Mouse (Mus musculus) midbrain, embryonic 16.5 days (tissue): ENCODE results near the gene Tor4a. TPM values are rescaled to one million over a fixed set of nuclear protein-coding genes. Genes with fewer than 3 reads are reported as not detected.

ENCODE experiments used
- ATAC-seq: fragments of 200-750 bp; cut with Nextera tagmentation; 2 replicates; pipeline ENCODE4 v1.8.0; 2017; ENCODE audit warnings: moderate TSS enrichment
- H3K27ac ChIP-seq: fragments of 300-500 bp; sonication (generic); 2 replicates; pipeline ENCODE4 v1.5.1; 2014; ENCODE audit warnings: mild to moderate bottlenecking, low read length, mixed read lengths
- H3K27me3 ChIP-seq: fragments of 300-500 bp; sonication (generic); 2 replicates; pipeline ENCODE4 v1.6.1; 2014; ENCODE audit warnings: low read depth, low read length, mixed read lengths; ENCODE audit not compliant: control insufficient read depth, insufficient read depth
- H3K36me3 ChIP-seq: fragments of 300-500 bp; sonication (generic); 2 replicates; pipeline ENCODE4 v1.6.1; 2014; ENCODE audit warnings: mild to moderate bottlenecking, low read length, moderate library complexity, mixed read lengths; ENCODE audit not compliant: control insufficient read depth, insufficient read depth
- H3K4me1 ChIP-seq: fragments of 300-500 bp; sonication (generic); 2 replicates; pipeline ENCODE4 v1.6.1; 2014; ENCODE audit warnings: mild to moderate bottlenecking, low read length, mixed read lengths; ENCODE audit not compliant: control insufficient read depth, insufficient read depth
- H3K4me2 ChIP-seq: fragments of 300-500 bp; sonication (generic); 2 replicates; pipeline ENCODE4 v1.6.1; 2014; ENCODE audit warnings: mild to moderate bottlenecking, low read length, mixed read lengths
- H3K4me3 ChIP-seq: fragments of 300-500 bp; sonication (generic); 2 replicates; pipeline ENCODE4 v1.5.1; 2014; ENCODE audit warnings: low read depth, mild to moderate bottlenecking, low read length, moderate library complexity, mixed read lengths
- H3K9ac ChIP-seq: fragments of 300-500 bp; sonication (generic); 2 replicates; pipeline ENCODE4 v1.6.1; 2014; ENCODE audit warnings: low read depth, low read length, mixed read lengths
- H3K9me3 ChIP-seq: fragments of 300-500 bp; sonication (generic); replicated peaks from 2 replicates; pipeline ENCODE4 v1.6.1; 2014; ENCODE audit warnings: mild to moderate bottlenecking, low read length, mixed read lengths; ENCODE audit not compliant: control insufficient read depth, poor library complexity, severe bottlenecking
- WGBS: fragments of 180-500 bp; shearing (Covaris S2); extraction: QIAGEN DNeasy Blood & Tissue Kit; methylation state at CpG from one replicate; pipeline ENCODE4 v1.1.7; 2014; 5-methylcytosine and 5-hydroxymethylcytosine counted together
- polyA plus RNA-seq: library from polyadenylated mRNA; unstranded; fragments of >200 nt; fragmentation: Nextera tagmentation; extraction: Ambion mirVana; gene quantifications from 2 replicates; pipeline ENCODE4 v1.2.1, GENCODE M21; 2015

The Tor4a gene
- polyA plus RNA-seq, 1 experiment from 2014 or later, result 1.2 TPM

DNA sequence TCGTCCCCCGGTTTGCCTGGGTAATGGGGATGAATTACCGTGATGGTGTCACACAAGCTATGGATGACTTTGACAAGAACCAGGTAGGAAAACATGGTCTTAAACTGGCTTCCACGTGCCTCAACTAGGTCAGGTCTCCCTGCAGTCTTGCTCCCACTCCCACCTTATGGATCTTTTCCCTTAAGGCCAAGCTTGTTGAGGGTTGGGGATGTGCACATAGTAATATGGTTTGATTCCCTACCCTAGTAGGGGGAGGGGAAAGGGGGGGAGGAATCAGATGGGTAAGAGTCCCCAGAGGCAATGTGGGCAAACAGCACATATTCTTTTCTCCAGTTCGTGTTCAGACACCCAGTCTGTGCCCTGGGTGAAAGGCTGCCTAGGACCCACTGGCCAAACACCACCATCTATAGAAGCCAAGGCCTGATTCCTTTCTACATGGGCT lies 24.7 kb upstream of the Tor4a start:
- H3K4me3 ChIP-seq, result no peak overlapping the region
- H3K4me2 ChIP-seq, result no peak overlapping the region
- whole genome bisulfite sequencing, result 75% methylated on average over 5 of the region's 5 CpGs
- H3K36me3 ChIP-seq, result no peaks in the 10 kb centered on the region
- H3K9ac ChIP-seq, result no peak overlapping the region
- H3K9me3 ChIP-seq, result no peaks in the 10 kb centered on the region
- ATAC-seq, result no peak
- no peaks in the 10 kb centered on the region for H3K27me3 ChIP-seq
- H3K27ac ChIP-seq, result no peak overlapping the region
- peaks cover 11% of the 10 kb centered on the region for H3K4me1 ChIP-seq

DNA sequence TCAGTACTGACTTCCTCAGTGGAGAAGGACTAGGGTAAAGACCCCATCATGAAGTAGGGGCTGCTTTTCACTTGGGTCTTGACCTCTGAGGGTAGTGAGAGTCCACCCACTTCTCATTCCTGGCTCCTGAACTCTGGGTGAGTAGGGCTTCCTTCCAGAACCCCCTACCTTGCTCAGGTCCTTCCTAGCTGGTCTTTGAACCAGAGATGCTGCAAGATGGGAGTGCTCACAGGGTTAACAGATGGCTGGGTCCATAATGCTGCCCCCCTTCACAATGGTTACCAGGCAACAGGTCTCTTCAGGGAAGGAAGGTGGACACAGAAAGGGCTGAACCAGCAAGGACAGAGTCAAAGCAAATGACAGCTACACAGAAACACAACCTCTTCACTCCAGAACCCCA lies 21.8 kb upstream of the Tor4a start, which contains the start of gene Fam166a:
Fam166a (plus strand) TSS at position 301 of the 400 bp plus-strand sequence.
- no peaks in the 10 kb centered on the region for H3K27me3 ChIP-seq
- no peak within 1 kb of the TSS for H3K4me3 ChIP-seq
- ATAC-seq, result no peak
- H3K27ac ChIP-seq, result no peak within 1 kb of the TSS
- no peaks in the 10 kb centered on the region for H3K36me3 ChIP-seq
- H3K4me1 ChIP-seq, result peaks cover 3% of the 10 kb centered on the region
- no peaks in the 10 kb centered on the region for H3K9me3 ChIP-seq
- H3K4me2 ChIP-seq, result no peak within 1 kb of the TSS
- no peak within 1 kb of the TSS for H3K9ac ChIP-seq

DNA sequence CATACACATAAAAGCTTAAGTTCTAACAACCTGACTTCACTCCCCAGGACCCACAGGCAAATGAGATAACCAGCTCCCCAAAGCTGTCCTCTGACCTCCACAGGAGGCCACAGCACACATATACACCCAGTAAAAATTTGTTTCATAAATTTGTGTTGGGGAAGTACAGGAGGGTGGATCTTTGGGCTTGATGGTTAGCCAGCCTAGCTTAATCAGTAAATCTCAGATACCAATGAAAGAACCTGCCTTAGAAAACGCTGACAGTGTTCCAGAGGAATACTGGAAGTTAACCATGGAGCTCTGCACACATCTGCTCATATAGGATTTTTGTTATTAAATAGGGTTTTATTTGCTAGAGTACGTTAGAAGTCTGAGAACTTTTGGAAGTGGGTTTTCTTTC lies 21.0 kb upstream of the Tor4a start:
- Histone ChIP-seq H3K4me1 (no peaks in the 10 kb centered on the region), H3K9me3 (no peaks in the 10 kb centered on the region), H3K9ac (no peak overlapping the region), H3K36me3 (no peaks in the 10 kb centered on the region), H3K4me3 (no peak overlapping the region), H3K27me3 (no peaks in the 10 kb centered on the region), H3K4me2 (no peak overlapping the region), H3K27ac (no peak overlapping the region)
- 71% methylated on average over 2 of the region's 2 CpGs for WGBS
- no peak for ATAC-seq

DNA sequence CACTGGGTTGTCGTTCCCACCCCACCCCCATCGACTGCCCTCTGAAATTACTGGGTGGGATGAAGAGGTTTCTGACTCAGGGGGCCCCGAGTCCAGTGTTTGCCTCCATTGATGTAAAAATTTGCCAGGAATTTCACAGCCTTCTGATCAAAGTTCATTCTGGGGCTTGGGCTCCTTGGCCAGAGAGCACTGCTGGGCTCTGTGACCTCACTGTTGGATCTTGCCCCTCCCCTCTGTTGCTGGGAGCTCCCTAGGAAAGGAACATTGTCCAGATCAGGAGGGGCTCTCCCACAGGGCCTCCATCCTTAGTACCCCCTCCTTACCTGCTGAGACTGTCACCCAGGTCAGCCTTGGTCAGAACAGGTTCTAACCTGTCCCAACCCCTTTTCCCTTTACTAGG lies 17.8 kb upstream of the Tor4a start, which contains the start of gene Stpg3:
Stpg3 (minus strand) TSS at position 194 of the 400 bp plus-strand sequence.
- Histone ChIP-seq H3K27me3 (no peaks in the 10 kb centered on the region), H3K27ac (no peak within 1 kb of the TSS), H3K4me3 (no peak within 1 kb of the TSS), H3K36me3 (no peaks in the 10 kb centered on the region), H3K9ac (no peak within 1 kb of the TSS), H3K4me2 (no peak within 1 kb of the TSS), H3K9me3 (no peaks in the 10 kb centered on the region), H3K4me1 (peaks cover 16% of the 10 kb centered on the region)
- 67% methylated on average over 3 of the region's 3 CpGs for WGBS
- no peak for ATAC-seq

DNA sequence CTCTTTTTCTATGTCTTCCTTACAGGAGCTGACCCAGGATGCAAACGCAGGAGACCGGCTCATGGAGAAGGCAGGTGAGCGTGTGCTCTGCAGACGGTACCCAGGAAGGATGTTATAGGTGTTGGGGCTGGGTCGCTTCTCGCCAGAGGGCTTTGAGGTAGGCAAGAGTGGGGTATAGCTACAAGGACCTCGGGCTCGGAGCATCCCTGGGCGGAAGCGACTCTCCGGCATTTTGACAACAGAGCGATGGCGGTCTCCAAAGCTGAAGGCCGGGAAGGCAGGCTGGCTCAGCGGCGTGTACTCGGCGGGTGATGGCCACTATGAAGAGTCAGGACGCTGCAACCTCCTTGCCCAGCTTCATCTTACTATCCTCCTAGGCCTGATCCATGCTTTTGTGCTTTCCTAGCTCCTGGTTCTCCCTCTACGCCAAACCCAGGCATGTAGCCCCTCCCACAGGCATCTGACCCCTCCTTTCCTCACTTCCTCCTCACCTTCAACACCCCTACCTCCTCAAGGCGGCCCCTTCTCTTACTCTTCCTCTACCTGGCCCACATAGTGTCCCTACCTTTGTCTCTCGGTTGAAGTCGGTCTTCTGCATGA lies 16.7 kb upstream of the Tor4a start:
- WGBS, result 72% methylated on average over 21 of the region's 23 CpGs
- Histone ChIP-seq H3K36me3 (no peaks in the 10 kb centered on the region), H3K4me1 (peaks cover 25% of the 10 kb centered on the region), H3K4me3 (no peak overlapping the region), H3K27ac (no peak overlapping the region), H3K4me2 (no peak overlapping the region), H3K9ac (no peak overlapping the region), H3K9me3 (no peaks in the 10 kb centered on the region), H3K27me3 (no peaks in the 10 kb centered on the region)
- no peak for ATAC-seq

DNA sequence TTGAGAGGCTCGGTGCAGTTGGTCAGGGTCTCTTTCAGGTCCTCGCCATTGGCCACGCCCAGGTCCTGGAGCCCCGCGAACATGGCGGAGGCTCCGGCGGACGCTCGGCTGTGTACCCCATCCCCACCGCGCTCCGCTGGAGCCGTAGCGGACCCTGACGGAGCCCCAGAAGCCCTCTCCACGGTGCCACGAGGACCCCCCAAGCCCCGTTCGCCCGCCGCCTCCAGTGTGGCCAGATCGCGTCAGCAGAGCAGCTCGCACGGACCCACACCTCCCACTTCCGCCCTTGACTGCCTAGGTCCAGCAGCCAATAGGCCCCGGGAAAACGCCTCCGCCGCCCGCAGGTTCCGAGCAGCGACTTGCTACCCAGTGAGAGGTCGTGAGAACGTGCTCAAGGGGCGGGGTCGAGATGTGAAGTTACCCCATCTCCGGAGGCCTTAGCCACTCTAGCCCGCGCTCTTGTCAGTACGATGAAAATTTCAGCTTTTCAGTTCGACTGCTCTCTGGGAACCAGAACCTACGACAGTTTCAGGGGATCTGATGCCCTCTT lies 14.5 kb upstream of the Tor4a start, which contains the start of gene Nelfb:
Nelfb (minus strand) TSS at position 369 of the 550 bp plus-strand sequence.
- peak within 1 kb of the TSS; percentile 94 for H3K27ac ChIP-seq
- H3K9ac ChIP-seq, result peak within 1 kb of the TSS; percentile 90
- no peaks in the 10 kb centered on the region for H3K27me3 ChIP-seq
- peaks cover 34% of the 10 kb centered on the region for H3K4me1 ChIP-seq
- peak within 1 kb of the TSS; percentile 87 for H3K4me3 ChIP-seq
- under 1% methylated on average over 44 of the region's 44 CpGs for WGBS
- peak; percentile 94 for ATAC-seq
- peak within 1 kb of the TSS; percentile 85 for H3K4me2 ChIP-seq
- H3K36me3 ChIP-seq, result no peaks in the 10 kb centered on the region; the same call in 1 of the 2 replicates
- no peaks in the 10 kb centered on the region for H3K9me3 ChIP-seq

DNA sequence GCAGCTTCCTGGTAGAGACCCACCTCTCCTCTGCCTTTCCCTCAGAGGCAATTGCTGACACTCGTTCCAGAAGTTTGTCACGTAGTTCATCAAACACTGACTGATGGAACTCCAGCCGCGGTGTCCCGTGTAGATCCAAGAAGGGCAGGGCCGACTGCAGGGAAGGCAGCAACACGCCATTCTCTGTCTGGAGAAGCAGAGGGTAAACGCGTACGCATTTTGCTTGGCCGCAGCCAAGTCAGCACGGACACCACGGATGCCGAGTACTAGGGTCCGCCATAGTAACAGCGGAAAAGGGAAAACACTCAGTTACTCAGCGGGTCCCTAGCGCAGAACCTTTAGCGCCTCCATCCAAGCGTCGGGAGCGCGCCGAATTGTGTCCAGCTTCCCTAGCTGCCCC lies 14.0 kb upstream of the Tor4a start:
- 0% methylated on average over 24 of the region's 24 CpGs for WGBS
- Histone ChIP-seq H3K36me3 (no peaks in the 10 kb centered on the region; the same call in 1 of the 2 replicates), H3K4me1 (peaks cover 34% of the 10 kb centered on the region), H3K27me3 (no peaks in the 10 kb centered on the region), H3K4me2 (peak overlapping the region; percentile 85), H3K27ac (peak overlapping the region; percentile 94), H3K9ac (peak overlapping the region; percentile 90), H3K9me3 (no peaks in the 10 kb centered on the region), H3K4me3 (peak overlapping the region; percentile 87)
- ATAC-seq, result peak; percentile 53

DNA sequence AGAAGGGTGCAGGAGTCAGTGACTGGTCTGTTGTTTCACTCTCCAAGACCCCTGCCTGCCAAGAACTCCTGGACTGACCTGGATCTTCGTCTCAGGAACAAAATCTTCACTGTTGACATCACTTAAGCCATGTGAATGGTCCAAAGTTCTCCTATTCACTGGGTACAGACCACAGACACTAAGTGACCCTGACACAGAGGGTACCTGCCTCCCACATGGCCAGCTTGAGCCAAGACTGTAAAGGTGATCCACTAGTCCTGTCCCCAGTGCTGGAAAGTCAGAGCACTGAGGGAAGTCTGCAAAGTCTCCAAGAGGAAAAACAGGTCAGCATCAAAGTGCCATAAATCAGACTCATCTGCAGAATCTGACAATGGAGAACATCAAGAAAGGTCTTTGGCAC lies 10.9 kb upstream of the Tor4a start:
- H3K4me2 ChIP-seq, result no peak overlapping the region
- H3K9ac ChIP-seq, result no peak overlapping the region
- H3K4me1 ChIP-seq, result peaks cover 34% of the 10 kb centered on the region
- no peaks in the 10 kb centered on the region for H3K9me3 ChIP-seq
- H3K4me3 ChIP-seq, result no peak overlapping the region
- peaks cover 12% of the 10 kb centered on the region for H3K36me3 ChIP-seq
- no peaks in the 10 kb centered on the region for H3K27me3 ChIP-seq
- no peak for ATAC-seq
- H3K27ac ChIP-seq, result no peak overlapping the region
- 88% methylated on average over 1 of the region's 1 CpGs for WGBS

DNA sequence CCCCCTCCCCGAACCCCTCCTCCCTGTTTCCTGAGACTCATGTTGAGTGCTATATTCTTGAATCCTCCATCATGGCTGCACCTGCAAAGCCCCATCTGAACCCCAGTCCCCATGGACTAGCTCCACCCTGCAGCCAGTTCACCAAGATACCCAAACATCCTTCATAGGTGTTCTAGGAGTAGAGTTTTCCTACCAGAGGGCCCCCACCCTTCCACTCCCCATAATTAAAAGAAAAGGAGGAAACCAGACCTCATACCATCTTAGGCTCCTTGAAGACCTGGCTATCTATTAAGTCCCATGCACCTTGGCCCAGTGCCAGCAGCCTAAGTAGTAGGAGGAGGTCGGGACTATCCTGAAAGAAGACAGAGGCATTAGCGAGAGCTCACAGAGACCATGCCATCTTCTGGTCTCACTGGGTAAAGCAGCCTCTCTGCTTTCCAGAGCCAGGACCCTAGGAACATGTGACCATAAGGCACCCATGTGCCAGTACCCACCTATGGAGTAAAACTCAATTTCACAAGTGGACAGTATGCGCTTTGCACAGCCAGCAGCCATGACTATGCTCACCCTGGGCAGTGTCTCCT lies 7.0 kb upstream of the Tor4a start:
- Histone ChIP-seq H3K4me1 (peaks cover 13% of the 10 kb centered on the region; the same call in 1 of the 2 replicates), H3K36me3 (peaks cover 31% of the 10 kb centered on the region), H3K4me2 (no peak overlapping the region), H3K27me3 (no peaks in the 10 kb centered on the region), H3K9ac (no peak overlapping the region), H3K9me3 (no peaks in the 10 kb centered on the region), H3K4me3 (no peak overlapping the region), H3K27ac (no peak overlapping the region)
- ATAC-seq, result no peak
- WGBS, result 61% methylated on average over 4 of the region's 4 CpGs
